Mouse (Mus musculus): ENCODE data around the gene Trp53rka. TPM values are rescaled to one million over a fixed set of nuclear protein-coding genes. Genes with fewer than 3 reads are reported as not detected.

The Trp53rka gene
- total and polyA plus RNA-seq, 3 experiments, result 29.8 to 35.1 TPM; not detected in 1

DNA sequence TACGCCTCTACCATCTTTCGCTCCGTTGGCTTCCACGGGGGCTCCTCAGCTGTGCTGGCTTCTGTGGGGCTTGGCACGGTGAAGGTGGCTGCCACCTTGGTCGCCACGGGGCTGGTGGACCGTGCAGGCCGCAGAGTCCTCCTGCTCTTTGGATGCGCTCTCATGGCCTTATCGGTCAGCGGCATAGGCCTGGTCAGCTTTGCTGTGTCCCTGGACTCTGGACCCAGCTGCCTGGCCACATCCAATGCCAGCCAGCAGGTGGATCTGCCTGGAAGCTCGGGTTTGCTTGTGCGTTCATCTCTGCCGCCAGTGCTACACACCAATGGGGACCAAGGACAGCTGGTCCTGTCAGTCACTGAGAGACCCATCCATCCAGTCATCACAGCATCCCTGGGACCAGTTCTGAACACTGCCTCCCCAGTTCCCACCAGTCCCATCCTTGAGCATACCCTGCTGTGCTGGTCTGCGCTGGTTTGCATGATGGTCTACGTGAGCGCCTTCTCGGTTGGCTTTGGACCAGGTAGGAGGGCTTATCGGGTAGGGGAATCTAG is 22.1 kb upstream of the Trp53rka start:
- Histone ChIP-seq H3K4me1 (ENCODE audit: control insufficient read depth in 1 of 2, insufficient read depth in 2 of 2, low read length in 2 of 2) (no peaks in the 10 kb centered on the region), H3K27ac (ENCODE audit: control insufficient read depth, low read depth, low read length) (no peak overlapping the region), H3K9me3 (replicated peaks; ENCODE audit: insufficient read depth, low read length) (no peaks in the 10 kb centered on the region), H3K4me3 (ENCODE audit: control insufficient read depth in 1 of 2, insufficient read depth in 1 of 2, low read depth in 2 of 2, low read length in 2 of 2) (no peak overlapping the region), H3K79me2 (ENCODE audit: control insufficient read depth, insufficient read depth, low read length, poor library complexity) (no peaks in the 10 kb centered on the region), H3K27me3 (ENCODE audit: control insufficient read depth in 1 of 2, insufficient read depth in 2 of 2, low read length in 2 of 2) (no peaks in the 10 kb centered on the region), H3K9ac (ENCODE audit: control insufficient read depth, low read depth, low read length, poor library complexity, severe bottlenecking) (no peak overlapping the region), H3K36me3 (ENCODE audit: control insufficient read depth in 1 of 2, insufficient read depth in 2 of 2, low read length in 2 of 2) (no peaks in the 10 kb centered on the region)
- DNase-seq (ENCODE audit: low read depth, low spot score), result no peak
- TF ChIP-seq BHLHE40 (IDR thresholded peaks at IDR 0.05; ENCODE audit: borderline replicate concordance, low read depth, low read length), result no peak
- TF ChIP-seq SMC3 (IDR thresholded peaks at IDR 0.05; ENCODE audit: low read depth, low read length), result no peak
- no peak for TF ChIP-seq POLR2A (IDR thresholded peaks at IDR 0.05; ENCODE audit: control insufficient read depth in 1 of 2, insufficient read depth in 1 of 2, low read depth in 1 of 2, low read length in 2 of 2, poor library complexity in 1 of 2)
- TF ChIP-seq EP300 (IDR thresholded peaks at IDR 0.05; ENCODE audit: low read depth in 1 of 2, low read length in 2 of 2), result no peak
- no peak for TF ChIP-seq GABPA (IDR thresholded peaks at IDR 0.05; ENCODE audit: low read depth, low read length)
- TF ChIP-seq UBTF (IDR thresholded peaks at IDR 0.05; ENCODE audit: borderline replicate concordance, insufficient read depth, low read depth, low read length), result no peak
- no peak for TF ChIP-seq MAX (IDR thresholded peaks at IDR 0.05; ENCODE audit: low read length)
- TF ChIP-seq ZKSCAN1 (IDR thresholded peaks at IDR 0.05; ENCODE audit: low read depth, low read length), result no peak
- no peak for TF ChIP-seq POLR2AphosphoS5 (IDR thresholded peaks at IDR 0.05; ENCODE audit: borderline replicate concordance, low read depth, low read length)
- no peak for TF ChIP-seq ZMIZ1 (IDR thresholded peaks at IDR 0.05; ENCODE audit: low read depth, low read length)
- TF ChIP-seq USF1 (IDR thresholded peaks at IDR 0.05; ENCODE audit: low read depth, low read length), result no peak
- no peak for TF ChIP-seq ELF1 (IDR thresholded peaks at IDR 0.05; ENCODE audit: low read depth, low read length)
- TF ChIP-seq MEF2A (IDR thresholded peaks at IDR 0.05; ENCODE audit: extremely low read depth, insufficient replicate concordance, low read depth, low read length, poor library complexity, severe bottlenecking), result no peak
- no peak for TF ChIP-seq NRF1 (IDR thresholded peaks at IDR 0.05; ENCODE audit: insufficient read depth, low read depth, low read length, poor library complexity, severe bottlenecking)
- TF ChIP-seq TAL1 (IDR thresholded peaks at IDR 0.05; ENCODE audit: low read length), result no peak
- no peak for TF ChIP-seq POLR2AphosphoS2 (IDR thresholded peaks at IDR 0.05; ENCODE audit: low read length)
- TF ChIP-seq CHD2 (IDR thresholded peaks at IDR 0.05; ENCODE audit: low read length), result no peak
- no peak for TF ChIP-seq MXI1 (IDR thresholded peaks at IDR 0.05; ENCODE audit: low read depth, low read length)
- no peak for TF ChIP-seq ZC3H11A (IDR thresholded peaks at IDR 0.05; ENCODE audit: low read depth, low read length)

Data from MEL (cell line).